Mouse (Mus musculus): ENCODE data around the gene Olfr1042.
"Not testable (repeated sequence)": the region's sequence is repeated elsewhere in the genome, so short reads cannot be mapped to it uniquely, and the experiment has no call there.

Gene Olfr1042

GRCm38 (mm10) chr2:86161738-86162137 is at the start of gene Olfr1042:
TSS of gene Olfr1042 (minus strand) at chr2:86161838.
- DNase-seq (ENCODE audit: extremely low spot score, low spot score), result no peak

- DNase-seq (ENCODE audit: extremely low spot score, low spot score), result no peak
Measured at GRCm38 (mm10) chr2:86202909-86203308, 41.3 kb upstream of the Olfr1042 start, which contains the start of gene Olfr1045. TSS of gene Olfr1045 (minus strand) at chr2:86203009.

GRCm38 (mm10) chr2:86195863-86196262 is 34.2 kb upstream of the Olfr1042 start:
- no peak for DNase-seq (ENCODE audit: extremely low spot score, low spot score)

- DNase-seq (ENCODE audit: extremely low spot score, low spot score), result no peak
Measured at GRCm38 (mm10) chr2:86185583-86185982, 23.9 kb upstream of the Olfr1042 start, which contains the start of gene Olfr52. TSS of gene Olfr52 (minus strand) at chr2:86185683.

GRCm38 (mm10) chr2:86179950-86180349 is 18.3 kb upstream of the Olfr1042 start:
- no peak for DNase-seq (ENCODE audit: extremely low spot score, low spot score)

- no peak for DNase-seq (ENCODE audit: extremely low spot score, low spot score)
Measured at GRCm38 (mm10) chr2:86177720-86178119, 16.1 kb upstream of the Olfr1042 start, which contains the start of gene Olfr1044. TSS of gene Olfr1044 (minus strand) at chr2:86177820.

GRCm38 (mm10) chr2:86175422-86175821 is 13.8 kb upstream of the Olfr1042 start:
- DNase-seq (ENCODE audit: extremely low spot score, low spot score), result not testable (repeated sequence)

- DNase-seq (ENCODE audit: extremely low spot score, low spot score), result no peak
Measured at GRCm38 (mm10) chr2:86167422-86167821, 5.8 kb upstream of the Olfr1042 start, which contains the start of gene Olfr1043. TSS of gene Olfr1043 (minus strand) at chr2:86167522.

GRCm38 (mm10) chr2:86146632-86147031 is 15.0 kb downstream of the Olfr1042 start, which contains the start of gene Olfr1040:
TSS of gene Olfr1040 (minus strand) at chr2:86146732.
- DNase-seq (ENCODE audit: extremely low spot score, low spot score), result no peak

- DNase-seq (ENCODE audit: extremely low spot score, low spot score), result no peak
Measured at GRCm38 (mm10) chr2:86135828-86136227, 25.8 kb downstream of the Olfr1042 start, which contains the start of gene Olfr1039. TSS of gene Olfr1039 (minus strand) at chr2:86135928.

All from neural tube, embryonic 10.5 days (tissue).